Mouse (Mus musculus) embryo, embryonic 11.5 days (tissue): ENCODE data around the gene Gm10570.

Source experiments
- DNase-seq: peaks from one replicate; pipeline ENCODE4 v3.0.0-alpha.2; 2012; ENCODE audit warnings: low read depth, low spot score

Gm10570 gene

GRCm38 (mm10) chr4:130273698-130274345 lies 34.7 kb downstream of the Gm10570 start:
- DNase-seq = no peak

GRCm38 (mm10) chr4:130270611-130271347 lies 37.7 kb downstream of the Gm10570 start:
- DNase-seq = no peak

- DNase-seq = no peak
Measured at GRCm38 (mm10) chr4:130270089-130270488, 38.4 kb downstream of the Gm10570 start.

- no peak for DNase-seq
Measured at GRCm38 (mm10) chr4:130268736-130269135, 39.7 kb downstream of the Gm10570 start.

GRCm38 (mm10) chr4:130267069-130267468 lies 41.4 kb downstream of the Gm10570 start:
- no peak for DNase-seq

GRCm38 (mm10) chr4:130266601-130267000 lies 41.9 kb downstream of the Gm10570 start:
- no peak for DNase-seq

DNA sequence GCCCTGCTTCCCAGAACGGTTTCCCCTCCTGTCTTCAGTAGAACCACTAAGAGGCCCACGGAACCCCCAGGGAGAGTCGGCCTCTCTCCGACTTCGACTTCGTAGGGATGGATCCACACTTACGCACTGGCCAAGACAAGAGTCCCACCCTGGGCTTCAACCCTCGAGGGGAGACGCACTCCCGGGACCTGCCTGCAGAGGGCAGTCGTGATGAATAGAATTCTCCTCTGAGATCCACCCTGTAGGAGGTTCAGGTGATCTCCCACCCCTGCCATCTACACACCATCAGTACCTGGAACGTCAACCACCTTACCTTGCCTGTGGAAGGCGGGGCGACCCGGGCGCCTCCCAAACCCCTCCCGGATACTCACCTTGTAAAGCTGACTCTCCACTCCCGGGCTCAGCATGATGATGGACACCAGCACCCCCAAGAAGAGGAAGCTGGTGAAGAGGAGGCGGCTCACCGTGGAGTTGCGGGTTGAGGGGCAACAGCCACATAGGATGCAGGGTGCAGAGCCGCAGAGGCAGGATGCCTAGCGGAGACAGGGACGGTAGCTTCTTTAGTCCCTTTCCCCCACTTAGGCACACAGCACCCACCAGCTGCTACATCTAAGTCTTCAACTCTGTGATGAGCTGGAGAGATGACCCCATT lies 43.6 kb downstream of the Gm10570 start:
- DNase-seq = no peak

DNA sequence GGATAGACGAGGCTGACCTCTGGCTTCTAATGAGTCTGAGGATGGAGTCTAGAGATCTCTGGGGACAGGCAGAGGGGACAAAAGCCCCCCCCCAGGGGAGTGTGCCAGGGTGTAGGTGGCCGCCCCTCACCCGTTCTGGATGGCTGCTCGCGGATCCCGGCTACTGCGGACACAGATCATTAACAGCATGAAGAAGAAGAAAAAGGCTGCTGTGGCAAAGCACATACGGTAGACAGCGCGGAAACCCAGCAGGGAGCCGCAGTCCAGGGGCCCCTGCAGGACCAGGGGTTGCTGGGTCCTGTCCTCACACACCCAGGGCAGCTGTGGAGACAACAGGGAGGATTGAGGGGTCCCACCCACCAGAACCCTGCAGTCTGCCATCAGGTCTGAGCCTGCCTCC lies 44.3 kb downstream of the Gm10570 start:
- DNase-seq = no peak

GRCm38 (mm10) chr4:130260406-130260805 lies 48.1 kb downstream of the Gm10570 start:
- no peak for DNase-seq
